Mouse (Mus musculus) layer of hippocampus, adult 11-12 months (tissue): ENCODE results near the gene Pou2af1.

Experiments
- DNase-seq: peaks from one replicate; pipeline ENCODE4 v3.0.0; 2022; ENCODE audit warnings: low spot score

The Pou2af1 gene

DNA sequence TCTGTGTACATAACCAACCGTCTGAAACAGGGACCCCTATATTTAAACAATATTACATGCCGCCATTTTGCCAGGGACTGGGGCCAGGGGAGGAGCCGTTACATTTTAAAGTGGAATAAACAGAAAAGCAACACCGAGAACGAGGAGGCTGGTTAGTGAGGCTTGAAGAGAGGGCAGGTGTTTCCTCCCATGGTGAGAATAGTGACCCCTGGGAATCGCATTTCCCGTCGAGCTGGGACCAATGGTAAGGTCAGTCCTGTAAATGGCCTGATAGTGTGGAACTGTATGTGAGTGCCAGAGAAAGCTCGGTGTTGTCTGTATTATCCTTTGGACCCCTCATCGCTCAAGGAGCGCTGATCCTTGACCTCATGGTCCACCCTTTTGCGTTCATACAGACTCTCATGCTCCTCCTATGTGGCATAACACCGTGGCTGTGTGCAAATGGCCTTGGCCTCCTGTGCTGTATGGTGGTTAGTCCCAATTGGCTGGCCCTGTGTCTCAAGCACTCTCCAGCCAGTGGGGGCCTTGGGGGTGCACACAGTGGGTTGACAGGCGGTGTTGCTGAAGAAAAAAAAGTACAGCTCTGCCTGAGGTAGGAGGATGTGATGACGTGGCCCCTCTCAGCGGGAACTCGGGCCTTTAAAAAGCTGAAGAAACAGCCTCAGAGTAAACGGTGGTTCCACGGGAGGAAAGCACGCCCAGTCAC lies at the start of gene Pou2af1:
TSS of gene Pou2af1 (plus strand) at position 686 of the 706 bp plus-strand sequence.
- DNase-seq, result no peak

GRCm38 (mm10) chr9:51163989-51164388 lies 49.5 kb upstream of the Pou2af1 start:
- no peak for DNase-seq

DNA sequence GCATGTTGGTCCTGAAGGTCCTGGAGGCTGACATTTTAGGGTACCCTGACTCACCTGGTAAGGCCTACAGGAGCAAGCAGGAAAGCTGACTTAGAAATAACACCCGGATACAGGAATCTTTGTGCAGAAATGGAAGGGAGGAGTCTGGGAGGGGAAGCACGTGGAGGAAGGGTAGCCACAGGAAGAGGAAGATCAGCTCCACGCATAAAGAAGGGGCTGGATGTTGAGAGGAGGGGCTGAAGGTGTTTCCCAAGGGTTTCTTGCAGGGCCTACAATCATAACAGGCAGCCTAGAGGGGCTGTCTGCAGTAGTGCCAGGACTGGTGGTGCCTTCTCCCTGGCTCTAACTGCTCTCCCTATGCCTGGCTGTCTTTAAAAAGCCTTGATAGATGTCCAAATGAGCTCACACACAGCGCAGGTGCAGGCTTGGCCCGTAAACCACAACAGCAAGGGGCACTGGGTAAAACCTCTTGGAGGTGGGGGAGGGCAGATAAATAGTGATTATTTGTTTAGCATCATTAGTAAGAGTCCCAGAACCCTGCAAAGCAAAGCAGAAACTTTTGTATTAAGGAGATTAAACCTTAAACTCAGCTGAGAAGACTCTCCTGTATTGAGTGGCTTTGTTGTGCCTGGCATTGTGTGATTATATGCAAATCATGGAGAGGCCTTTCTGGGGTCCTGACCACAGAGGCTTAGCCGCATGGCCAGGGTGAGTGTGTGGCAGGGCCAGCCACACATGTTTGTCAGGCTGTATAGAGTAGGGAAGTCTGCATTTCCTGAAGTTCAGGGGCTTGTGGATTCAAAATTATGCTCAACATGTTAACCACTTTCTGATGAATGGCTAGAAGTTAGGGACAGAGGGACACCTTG lies 48.0 kb upstream of the Pou2af1 start, which contains the start of gene Gm32742:
TSS of gene Gm32742 (minus strand) at position 206 of the 869 bp plus-strand sequence.
- DNase-seq, result no peak

DNA sequence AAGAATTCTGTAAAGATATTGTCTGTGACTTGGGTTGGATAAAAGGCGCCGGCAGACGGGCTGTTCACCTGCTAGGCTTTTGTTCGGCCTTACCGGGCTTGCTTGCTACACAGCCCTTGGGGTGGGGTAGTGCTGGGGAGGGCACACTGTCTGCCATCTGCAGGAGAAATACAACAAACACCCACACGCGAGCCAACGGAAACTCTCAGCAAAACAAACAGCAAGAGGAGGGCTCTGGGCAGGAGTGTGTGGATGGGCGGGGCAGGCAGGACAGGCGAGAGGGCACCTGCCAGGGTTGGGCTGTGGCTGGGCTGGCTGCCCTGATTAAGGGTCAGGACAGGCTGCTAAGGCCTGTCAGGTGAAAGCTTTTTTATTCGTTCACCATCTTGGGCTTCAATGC lies 45.6 kb upstream of the Pou2af1 start:
- DNase-seq, result no peak

- DNase-seq, result no peak
Observed at GRCm38 (mm10) chr9:51168698-51169097, 44.8 kb upstream of the Pou2af1 start.

GRCm38 (mm10) chr9:51169133-51169532 lies 44.4 kb upstream of the Pou2af1 start:
- no peak for DNase-seq

DNA sequence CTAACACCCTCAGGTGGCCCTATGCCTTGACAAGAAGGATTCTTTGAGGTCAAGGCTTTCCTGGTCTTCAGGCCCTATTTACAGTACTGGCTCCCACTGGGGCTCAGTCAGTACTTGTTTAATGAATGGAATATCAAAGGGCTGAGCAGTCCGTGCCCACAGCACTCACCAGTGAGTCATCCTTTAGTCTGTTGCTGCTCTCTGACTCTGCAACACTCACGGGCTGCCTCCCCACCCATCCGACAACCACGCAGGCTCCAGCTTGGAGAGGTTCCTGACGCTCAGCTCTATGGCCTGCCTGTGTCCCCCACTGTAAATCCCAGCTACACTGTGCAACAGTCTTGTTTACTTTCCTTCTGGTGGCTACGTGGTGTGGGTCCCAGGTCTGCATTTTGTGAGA lies 43.2 kb upstream of the Pou2af1 start:
- DNase-seq, result no peak

DNA sequence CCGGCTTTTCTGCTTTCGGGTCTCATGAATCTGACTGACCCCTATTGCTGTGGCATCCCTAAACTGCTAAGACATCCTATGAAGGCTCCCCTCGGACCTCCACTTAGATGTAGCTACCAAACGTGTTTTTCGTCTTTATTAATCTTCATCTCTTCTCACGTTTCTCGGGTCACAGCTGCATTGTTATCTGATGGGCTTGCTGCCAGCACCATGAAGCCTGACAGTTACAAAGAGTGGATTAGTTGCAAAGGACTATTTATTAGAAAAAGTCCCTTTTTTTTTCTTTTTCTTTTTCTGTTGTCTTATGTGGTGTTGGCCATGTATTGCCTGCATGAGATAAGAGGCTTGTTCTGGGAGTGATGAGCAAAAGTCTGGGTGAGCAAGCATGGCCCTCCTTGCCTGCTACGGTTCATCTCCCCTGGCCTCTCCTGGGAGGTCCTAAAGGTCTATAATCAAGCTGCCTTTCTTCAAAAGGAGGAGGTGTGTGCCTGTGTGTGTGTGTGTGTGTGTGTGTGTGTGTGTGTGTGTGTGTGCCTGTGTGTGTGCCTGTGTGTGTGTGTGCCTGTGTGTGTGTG lies 38.5 kb upstream of the Pou2af1 start:
- no peak for DNase-seq

GRCm38 (mm10) chr9:51175722-51176121 lies 37.8 kb upstream of the Pou2af1 start:
- no peak for DNase-seq

DNA sequence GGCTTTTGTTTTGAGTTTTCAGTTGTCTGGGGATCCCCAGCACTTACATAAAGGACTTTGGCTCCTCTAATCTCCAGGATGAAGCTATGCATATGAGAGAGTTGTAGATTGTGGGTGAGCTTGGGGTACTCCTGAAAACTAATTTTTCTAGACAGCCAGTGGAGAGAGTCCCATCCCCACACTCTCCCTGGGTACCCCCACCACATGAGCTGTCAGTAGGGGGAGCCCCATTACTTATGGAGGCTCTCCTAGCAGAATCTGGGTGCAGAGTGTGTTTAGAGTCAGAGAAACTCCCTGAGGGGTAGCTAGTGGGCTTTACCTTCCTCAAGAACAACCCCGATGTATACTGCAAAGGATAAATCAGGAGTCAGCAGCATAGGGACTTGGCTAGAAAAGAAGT lies 35.2 kb upstream of the Pou2af1 start:
- DNase-seq, result peak; percentile 13

GRCm38 (mm10) chr9:51180621-51181020 lies 32.9 kb upstream of the Pou2af1 start:
- peak; percentile 71 for DNase-seq

DNA sequence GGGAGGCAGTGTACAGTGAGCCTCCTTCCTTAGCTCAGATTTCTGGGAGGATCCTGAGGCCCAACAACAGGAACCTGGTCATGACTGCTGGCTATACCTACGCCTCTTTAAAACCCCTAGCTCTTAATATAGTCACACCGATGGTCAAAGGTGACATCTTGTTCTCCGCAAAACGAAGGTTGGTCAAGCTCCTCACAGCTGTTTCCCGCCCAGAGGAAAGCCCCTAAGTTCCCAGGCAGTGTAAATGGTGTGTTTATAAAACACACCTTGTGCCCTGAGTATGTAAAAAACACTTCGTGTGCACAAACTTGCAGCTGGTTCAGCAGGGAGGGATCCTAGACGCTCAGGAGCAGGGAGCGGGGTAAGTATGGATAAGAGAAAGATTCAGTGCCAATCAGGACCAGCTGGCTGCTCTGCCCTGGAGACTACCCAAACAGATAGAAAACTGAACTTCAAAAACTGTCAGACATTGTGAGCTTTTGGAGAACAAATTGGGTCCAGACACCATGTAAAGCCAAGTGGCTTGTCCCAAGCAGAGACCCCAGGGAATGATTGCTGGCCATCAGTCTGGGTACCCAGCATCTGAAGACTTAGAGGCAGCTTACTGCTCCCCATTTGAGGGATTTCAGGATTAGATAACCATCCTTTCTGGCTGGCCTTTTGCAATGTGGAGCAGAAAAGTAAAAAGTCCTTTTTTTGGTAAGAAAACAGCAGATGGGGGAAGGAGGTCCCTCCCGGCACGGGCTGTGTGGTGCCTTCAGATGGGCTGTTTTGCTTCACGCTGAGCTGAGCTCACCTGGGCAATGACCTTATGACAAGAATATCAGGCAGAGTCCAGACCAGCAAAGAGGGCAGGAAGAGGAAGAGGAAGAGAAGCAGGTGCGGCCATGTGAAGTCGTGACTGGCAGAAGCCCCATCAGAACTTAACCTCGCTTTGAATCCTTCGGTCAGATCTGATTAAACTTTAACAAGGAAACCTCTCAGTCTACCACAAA lies 30.5 kb upstream of the Pou2af1 start:
- DNase-seq, result no peak

GRCm38 (mm10) chr9:51185386-51185785 lies 28.1 kb upstream of the Pou2af1 start:
- peak; percentile 20 for DNase-seq

- DNase-seq, result no peak
Observed at GRCm38 (mm10) chr9:51185871-51186270, 27.6 kb upstream of the Pou2af1 start.

GRCm38 (mm10) chr9:51190655-51191054 lies 22.9 kb upstream of the Pou2af1 start:
- DNase-seq, result no peak

DNA sequence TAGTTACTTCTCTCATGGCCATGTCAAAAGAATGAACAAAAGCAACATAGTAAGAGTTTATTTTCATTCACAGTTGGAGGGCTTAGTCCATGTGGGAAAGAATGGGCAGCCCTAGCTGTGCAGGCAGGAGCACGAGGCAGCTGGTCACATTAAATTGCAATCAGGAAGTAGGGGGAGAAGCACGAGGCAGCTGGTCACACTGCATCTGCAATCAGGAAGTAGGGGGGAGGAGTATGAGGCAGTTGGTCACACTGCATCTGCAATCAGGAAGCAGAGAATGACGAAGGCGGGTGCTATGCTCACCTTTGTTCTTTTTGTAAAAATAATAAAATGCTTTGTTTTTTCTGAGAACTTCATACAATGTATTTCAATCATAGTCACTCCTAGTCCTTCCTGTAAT lies 18.7 kb upstream of the Pou2af1 start:
- DNase-seq, result no peak

GRCm38 (mm10) chr9:51208974-51209332 lies 4.6 kb upstream of the Pou2af1 start:
- DNase-seq, result no peak

GRCm38 (mm10) chr9:51211191-51211590 lies 2.3 kb upstream of the Pou2af1 start:
- DNase-seq, result no peak

- DNase-seq, result no peak
Observed at GRCm38 (mm10) chr9:51213729-51214237, 275 bp downstream of the Pou2af1 start.

DNA sequence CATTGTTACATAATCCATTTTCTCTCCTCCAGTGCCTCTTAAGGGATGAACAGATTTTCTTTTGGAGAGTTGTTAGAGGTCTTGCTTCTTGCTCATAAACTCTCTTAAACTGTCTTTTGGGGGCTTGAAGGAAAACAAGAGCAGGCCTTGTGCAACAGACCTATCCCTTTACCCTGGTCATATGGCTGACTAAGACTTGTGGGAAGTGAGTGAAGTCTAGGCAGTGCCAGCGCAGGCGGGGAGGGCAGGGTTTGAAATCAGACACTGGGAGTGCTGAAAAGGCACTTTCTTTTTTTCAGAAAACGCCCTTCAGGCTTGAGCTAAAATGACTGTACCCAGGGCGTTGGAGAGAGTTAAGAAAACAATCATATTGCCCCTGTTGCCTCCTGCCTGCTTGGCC lies 1.8 kb downstream of the Pou2af1 start:
- no peak for DNase-seq

DNA sequence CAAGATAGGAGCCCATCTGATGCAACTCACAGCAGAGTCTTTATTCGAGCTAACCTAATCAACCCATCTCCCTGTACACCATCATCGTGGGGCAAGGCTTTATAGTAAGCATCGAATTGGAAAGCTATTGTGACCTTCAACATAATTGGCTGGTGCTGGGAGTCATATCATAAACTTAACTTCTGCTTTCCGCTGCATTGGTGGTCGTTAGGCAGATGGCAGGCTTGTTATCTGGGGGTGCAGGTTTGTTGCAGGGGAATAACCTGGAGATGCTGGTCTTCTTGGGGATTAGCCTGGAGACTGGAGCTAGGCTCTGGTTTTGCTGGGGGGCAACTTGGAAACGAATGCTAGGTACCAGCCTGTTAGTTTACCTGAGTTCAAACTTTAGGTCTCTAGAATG lies 2.4 kb downstream of the Pou2af1 start:
- no peak for DNase-seq
